13 mouse cellular contexts compared by ENCODE assay signal in the genomic region with DNA sequence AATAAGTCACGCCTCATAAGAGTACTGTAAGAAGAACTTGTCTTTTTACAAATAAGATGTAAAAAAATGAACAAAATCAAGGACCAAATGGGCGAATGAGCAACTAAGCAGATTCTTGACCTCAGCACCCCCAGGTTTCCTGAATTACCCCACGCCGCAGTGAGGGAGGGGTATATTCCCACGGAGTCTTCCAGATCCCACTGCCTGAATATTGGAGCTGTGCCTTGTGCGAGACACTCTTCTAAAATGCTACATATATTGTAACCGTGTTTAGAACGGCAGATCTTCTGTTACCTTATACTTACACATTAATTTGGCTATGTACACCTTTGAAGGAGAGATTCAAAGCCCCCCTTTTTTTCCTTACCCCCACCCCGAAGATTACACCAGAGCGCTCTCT. TPM values are rescaled to one million over a fixed set of nuclear protein-coding genes. Genes with fewer than 3 reads are reported as not detected.
DNase-seq lines count a peak whose midpoint lies in the region; ATAC-seq and TF ChIP-seq lines count a peak whose summit lies in the region.
"Had no signal": no experiment of that assay in that cellular context is flagged by ENCODE, and none has a peak within 500 bp of the region (broad histone marks: within the 10 kb centered on the region; RNA-seq: fewer than 3 reads in every experiment).

No protein-coding gene starts in this region.

- TF ChIP-seq POLR2A in limb, embryonic 14.5 days (IDR thresholded peaks at IDR 0.05; ENCODE audit: borderline replicate concordance, extremely low read depth, insufficient read depth, insufficient read length): no peak
- TF ChIP-seq POLR2A in thymus, adult 2 months (IDR thresholded peaks at IDR 0.05; ENCODE audit: control insufficient read depth, extremely low read depth, insufficient read depth, low read length, poor library complexity): no peak

- peak overlapping the region; percentile 84 for H3K4me2 ChIP-seq in heart, embryonic 13.5 days
- H3K4me2 ChIP-seq in limb, embryonic 14.5 days (replicated peaks; ENCODE audit: low read depth, low read length, severe bottlenecking): peak overlapping the region; percentile 85; the same call in 1 of the 2 replicates

- no peak for TF ChIP-seq CTCF in thymus, adult 2 months (IDR thresholded peaks at IDR 0.05; ENCODE audit: borderline replicate concordance, control insufficient read depth, extremely low read depth, insufficient read depth, low read length, poor library complexity)

- peaks cover 12% of the 10 kb centered on the region; the same call in 1 of the 2 replicates for H3K4me1 ChIP-seq in heart, embryonic 13.5 days
- H3K4me1 ChIP-seq in forebrain, embryonic 10.5 days: peaks cover 26% of the 10 kb centered on the region
- H3K4me1 ChIP-seq in limb, embryonic 14.5 days (ENCODE audit: control insufficient read depth, insufficient read depth, low read length): peaks cover 3% of the 10 kb centered on the region; the same call in 1 of the 2 replicates
- H3K4me1 ChIP-seq in thymus, adult 2 months (replicated peaks; ENCODE audit: control insufficient read depth, insufficient read depth, low read length): no peaks in the 10 kb centered on the region
- peaks cover 15% of the 10 kb centered on the region for H3K4me1 ChIP-seq in heart, embryonic 10.5 days

- H3K9ac ChIP-seq in heart, embryonic 13.5 days: no peak overlapping the region
- H3K9ac ChIP-seq in limb, embryonic 14.5 days (ENCODE audit: low read depth, low read length, severe bottlenecking): no peak overlapping the region
- H3K9ac ChIP-seq: heart, embryonic 15.5 days; limb, embryonic 15.5 days had no signal

- no peak for ATAC-seq in heart, embryonic 13.5 days (ENCODE audit: extremely low read depth, insufficient number of reproducible peaks, low FRiP score, low TSS enrichment)
- ATAC-seq in limb, embryonic 14.5 days (ENCODE audit: low FRiP score, low read depth): no peak

- H3K9me3 ChIP-seq in heart, embryonic 13.5 days: no peaks in the 10 kb centered on the region
- H3K9me3 ChIP-seq in forebrain, embryonic 10.5 days: no peaks in the 10 kb centered on the region
- H3K9me3 ChIP-seq in limb, embryonic 14.5 days (ENCODE audit: control insufficient read depth, low read length): no peaks in the 10 kb centered on the region
- no peaks in the 10 kb centered on the region for H3K9me3 ChIP-seq in heart, embryonic 10.5 days
- H3K9me3 ChIP-seq: heart, embryonic 15.5 days; limb, embryonic 15.5 days had no signal

- H3K27me3 ChIP-seq in heart, embryonic 13.5 days (replicated peaks): peaks cover 58% of the 10 kb centered on the region
- H3K27me3 ChIP-seq in forebrain, embryonic 10.5 days (ENCODE audit: poor library complexity, severe bottlenecking): peaks cover 54% of the 10 kb centered on the region
- H3K27me3 ChIP-seq in limb, embryonic 14.5 days (ENCODE audit: control insufficient read depth, insufficient read depth, low read length): peaks cover 29% of the 10 kb centered on the region
- no peaks in the 10 kb centered on the region for H3K27me3 ChIP-seq in thymus, adult 2 months (ENCODE audit: control insufficient read depth, insufficient read depth, low read length)
- H3K27me3 ChIP-seq in heart, embryonic 10.5 days (ENCODE audit: insufficient read depth, poor library complexity, severe bottlenecking): peaks cover 43% of the 10 kb centered on the region

- no peaks in the 10 kb centered on the region for H3K36me3 ChIP-seq in heart, embryonic 13.5 days
- H3K36me3 ChIP-seq in forebrain, embryonic 10.5 days (replicated peaks): no peaks in the 10 kb centered on the region
- H3K36me3 ChIP-seq in limb, embryonic 14.5 days (ENCODE audit: control insufficient read depth, insufficient read depth, low read length): no peaks in the 10 kb centered on the region
- no peaks in the 10 kb centered on the region for H3K36me3 ChIP-seq in thymus, adult 2 months (ENCODE audit: control insufficient read depth, insufficient read depth, low read length)
- no peaks in the 10 kb centered on the region for H3K36me3 ChIP-seq in heart, embryonic 10.5 days
- H3K36me3 ChIP-seq: heart, embryonic 15.5 days; limb, embryonic 15.5 days had no signal

- H3K27ac ChIP-seq in heart, embryonic 13.5 days (replicated peaks): no peak overlapping the region
- H3K27ac ChIP-seq in forebrain, embryonic 10.5 days: peak overlapping the region; percentile 82; the same call in 1 of the 2 replicates
- no peak overlapping the region for H3K27ac ChIP-seq in limb, embryonic 14.5 days (replicated peaks; ENCODE audit: low read depth, low read length)
- H3K27ac ChIP-seq in thymus, adult 2 months (ENCODE audit: control insufficient read depth, insufficient read depth, low read length): no peak overlapping the region
- H3K27ac ChIP-seq in heart, embryonic 10.5 days: no peak overlapping the region
- H3K27ac ChIP-seq: heart, embryonic 15.5 days; limb, embryonic 15.5 days had no signal

- DNase-seq in heart, adult 18-20 months: no peak
- DNase-seq in brain, adult 2 months (ENCODE audit: low read depth, low spot score): peak; percentile 13
- DNase-seq in forebrain, embryonic 10.5 days (ENCODE audit: extremely low spot score, low spot score): no peak
- no peak for DNase-seq in limb, embryonic 14.5 days (ENCODE audit: low spot score)
- DNase-seq in thymus, adult 2 months: no peak
- DNase-seq in heart, embryonic 10.5 days (ENCODE audit: low spot score): no peak
- DNase-seq in left cerebral cortex, adult 9 months (ENCODE audit: low spot score in 2 of 2): no peak
- DNase-seq: B cell, adult 2 months; thymus, postnatal 25 days had no signal

- peak overlapping the region; percentile 56; the same call in 1 of the 2 replicates for H3K4me3 ChIP-seq in heart, embryonic 13.5 days
- peak overlapping the region; percentile 70 for H3K4me3 ChIP-seq in forebrain, embryonic 10.5 days
- peak overlapping the region; percentile 47; the same call in 1 of the 2 replicates for H3K4me3 ChIP-seq in limb, embryonic 14.5 days (replicated peaks; ENCODE audit: low read length)
- H3K4me3 ChIP-seq in thymus, adult 2 months (ENCODE audit: control insufficient read depth, insufficient read depth, low read length): no peak overlapping the region
- H3K4me3 ChIP-seq in heart, embryonic 10.5 days: no peak overlapping the region; the same call in 1 of the 2 replicates

- WGBS in heart, embryonic 13.5 days: 44% methylated on average over 10 of the region's 10 CpGs
- WGBS in forebrain, embryonic 10.5 days: 47% methylated on average over 10 of the region's 10 CpGs
- WGBS in limb, embryonic 14.5 days: 42% methylated on average over 10 of the region's 10 CpGs
- WGBS in thymus, adult 2 months: 60% methylated on average over 10 of the region's 10 CpGs
- WGBS in heart, embryonic 10.5 days: 45% methylated on average over 10 of the region's 10 CpGs

RNA-seq across cellular contexts. Expression of gene Galnt13, which starts 0.7 kb away (rescaled TPM):
- not detected in 2 replicates for polyA plus RNA-seq in heart, embryonic 13.5 days (2015; fragmentation: Nextera tagmentation; extraction: Ambion mirVana)
- total RNA-seq in heart, adult 18-20 months (2021): not detected
- 1.1 and 2.6 TPM in 2 replicates for polyA plus RNA-seq in forebrain, embryonic 10.5 days (2016; fragmentation: Nextera tagmentation; extraction: Ambion mirVana)
- polyA plus RNA-seq in limb, embryonic 14.5 days (2012; rRNA removed): 0.55 and 0.56 TPM in 2 replicates
- 0.95 and 1.5 TPM in 2 replicates for polyA plus RNA-seq in limb, embryonic 14.5 days (2014; fragmentation: Nextera tagmentation; extraction: Ambion mirVana)
- polyA plus RNA-seq in thymus, adult 2 months (2012; rRNA removed): not detected in 2 replicates
- polyA plus RNA-seq in heart, embryonic 10.5 days (2016; fragmentation: Nextera tagmentation; extraction: Ambion mirVana): 0.15 TPM in 1 of 2 replicates, not detected in the other
- total RNA-seq: neutrophil, adult 5-6 weeks had no signal
- polyA plus RNA-seq: heart, embryonic 15.5 days had no signal

Comparison
In these comparisons a context has a peak if more than half of its experiments do, and no peak if none do; other contexts are left out.
1. H3K4me3 ChIP-seq: peak in heart, embryonic 13.5 days (single experiment), forebrain, embryonic 10.5 days (single experiment) and limb, embryonic 14.5 days (single experiment); none in thymus, adult 2 months (single experiment) and heart, embryonic 10.5 days (single experiment).